Mouse (Mus musculus): ENCODE data around the gene Lrcol1. TPM values are rescaled to one million over a fixed set of nuclear protein-coding genes. Genes with fewer than 3 reads are reported as not detected.

Lrcol1 gene
- polyA plus RNA-seq (2017; shearing (Covaris generic)), result not detected

- ATAC-seq, result no peak
Observed at GRCm38 (mm10) chr5:110344524-110344923, at the start of gene Lrcol1. Lrcol1 (plus strand) TSS chr5:110344730.

- ATAC-seq, result no peak
Observed at GRCm38 (mm10) chr5:110296637-110297036, 47.9 kb upstream of the Lrcol1 start.

- peak; percentile 23 for ATAC-seq
Observed at GRCm38 (mm10) chr5:110300591-110300990, 43.9 kb upstream of the Lrcol1 start.

GRCm38 (mm10) chr5:110308861-110309260 is 35.7 kb upstream of the Lrcol1 start:
- ATAC-seq, result no peak

- no peak for ATAC-seq
Observed at GRCm38 (mm10) chr5:110313127-110313526, 31.4 kb upstream of the Lrcol1 start.

- no peak for ATAC-seq
Observed at GRCm38 (mm10) chr5:110330508-110330907, 14.0 kb upstream of the Lrcol1 start.

- no peak for ATAC-seq
Observed at GRCm38 (mm10) chr5:110338792-110339191, 5.7 kb upstream of the Lrcol1 start.

- ATAC-seq, result no peak
Observed at GRCm38 (mm10) chr5:110342648-110343284, 1.8 kb upstream of the Lrcol1 start, which contains the start of gene P2rx2. P2rx2 (minus strand) TSS chr5:110343212.

- no peak for ATAC-seq
Observed at GRCm38 (mm10) chr5:110345553-110345952, 1.0 kb downstream of the Lrcol1 start.

GRCm38 (mm10) chr5:110347006-110347405 is 2.5 kb downstream of the Lrcol1 start:
- ATAC-seq, result no peak

- no peak for ATAC-seq
Observed at GRCm38 (mm10) chr5:110354716-110355115, 10.2 kb downstream of the Lrcol1 start.

GRCm38 (mm10) chr5:110357531-110358179 is 13.1 kb downstream of the Lrcol1 start:
- peak; percentile 69 for ATAC-seq

GRCm38 (mm10) chr5:110361465-110361864 is 16.9 kb downstream of the Lrcol1 start:
- ATAC-seq, result no peak

- ATAC-seq, result peak; percentile 7
Observed at GRCm38 (mm10) chr5:110362813-110363178, 18.3 kb downstream of the Lrcol1 start.

- ATAC-seq, result peak; percentile 73
Observed at GRCm38 (mm10) chr5:110363179-110363821, 18.8 kb downstream of the Lrcol1 start.

GRCm38 (mm10) chr5:110363822-110364545 is 19.5 kb downstream of the Lrcol1 start:
- ATAC-seq, result no peak

- no peak for ATAC-seq
Observed at GRCm38 (mm10) chr5:110376802-110377433, 32.4 kb downstream of the Lrcol1 start.

GRCm38 (mm10) chr5:110378181-110378583 is 33.7 kb downstream of the Lrcol1 start:
- no peak for ATAC-seq

- no peak for ATAC-seq
Observed at GRCm38 (mm10) chr5:110379086-110379485, 34.6 kb downstream of the Lrcol1 start.

GRCm38 (mm10) chr5:110379823-110380222 is 35.3 kb downstream of the Lrcol1 start:
- no peak for ATAC-seq

- no peak for ATAC-seq
Observed at GRCm38 (mm10) chr5:110384491-110384890, 40.0 kb downstream of the Lrcol1 start.

- no peak for ATAC-seq
Observed at GRCm38 (mm10) chr5:110385263-110385662, 40.7 kb downstream of the Lrcol1 start.
